Mouse (Mus musculus): Measurements from ENCODE around the gene Llgl1. TPM values are rescaled to one million over a fixed set of nuclear protein-coding genes. Genes with fewer than 3 reads are reported as not detected.

Gene Llgl1
- polyA plus RNA-seq, 1 experiment: 46.8 TPM

DNA sequence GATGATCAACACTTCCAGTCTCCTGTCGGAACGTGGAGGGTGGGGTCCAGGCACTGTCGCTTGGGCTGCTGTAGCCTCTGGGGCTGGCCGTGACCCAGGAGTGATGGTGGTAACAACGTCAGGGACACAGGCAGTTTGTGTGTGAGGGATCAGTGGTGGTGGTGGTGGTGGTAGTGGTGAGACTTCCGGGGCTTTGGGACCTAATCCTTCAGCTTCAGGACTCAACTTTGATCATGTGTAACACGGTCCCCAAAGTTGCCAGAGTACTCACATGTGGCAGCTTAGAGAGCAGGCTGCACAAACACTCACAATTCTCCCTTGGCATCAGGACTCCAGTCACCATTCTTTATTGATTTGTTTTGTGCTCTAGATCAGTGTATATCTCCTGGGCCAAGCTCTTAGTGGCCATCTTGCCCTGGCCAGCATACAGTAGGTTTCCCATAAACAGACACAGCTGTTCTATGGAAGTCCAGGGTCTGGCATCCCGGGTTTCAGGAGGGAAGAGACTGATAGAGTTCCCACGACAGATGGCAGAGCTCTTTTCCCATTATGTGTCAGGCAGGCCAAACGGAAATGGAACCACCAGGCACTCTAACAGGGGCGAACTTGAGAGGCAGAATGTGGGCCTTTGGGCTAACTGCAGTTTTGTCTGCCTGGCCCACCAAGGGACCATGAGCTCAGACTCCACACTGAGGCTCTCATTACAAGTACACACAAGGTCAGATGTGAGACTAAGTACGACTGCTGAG is 28.0 kb downstream of the Llgl1 start:
- Histone ChIP-seq H3ac (ENCODE audit: control insufficient read depth, insufficient read length, low read depth) (peak overlapping the region; percentile 58), H3K36me3 (ENCODE audit: control insufficient read depth, insufficient read depth) (peaks cover 12% of the 10 kb centered on the region), H3K79me2 (ENCODE audit: control insufficient read depth, insufficient read depth) (peaks cover 26% of the 10 kb centered on the region), H3K4me3 (ENCODE audit: insufficient read depth, poor library complexity, severe bottlenecking) (peak overlapping the region; percentile 57), H3K27me3 (ENCODE audit: control insufficient read depth, insufficient read depth, insufficient read length) (no peaks in the 10 kb centered on the region), H3K79me3 (ENCODE audit: low read depth) (peaks cover 15% of the 10 kb centered on the region)
- TF ChIP-seq CEBPB (IDR thresholded peaks at IDR 0.05; ENCODE audit: low read depth) (no peak), MYOG (IDR thresholded peaks at IDR 0.05; ENCODE audit: control insufficient read depth, extremely low read depth, insufficient read length) (no peak), MAX (IDR thresholded peaks at IDR 0.05) (no peak), MYOD1 (IDR thresholded peaks at IDR 0.05; ENCODE audit: control insufficient read depth, insufficient read length, low read depth) (no peak), CTCF (IDR thresholded peaks at IDR 0.05; ENCODE audit: control insufficient read depth, insufficient read depth, insufficient read length) (no peak), FOSL1 (IDR thresholded peaks at IDR 0.05; ENCODE audit: insufficient read depth, low read length, poor library complexity, severe bottlenecking) (no peak), USF1 (IDR thresholded peaks at IDR 0.05; ENCODE audit: low read depth) (no peak)

DNA sequence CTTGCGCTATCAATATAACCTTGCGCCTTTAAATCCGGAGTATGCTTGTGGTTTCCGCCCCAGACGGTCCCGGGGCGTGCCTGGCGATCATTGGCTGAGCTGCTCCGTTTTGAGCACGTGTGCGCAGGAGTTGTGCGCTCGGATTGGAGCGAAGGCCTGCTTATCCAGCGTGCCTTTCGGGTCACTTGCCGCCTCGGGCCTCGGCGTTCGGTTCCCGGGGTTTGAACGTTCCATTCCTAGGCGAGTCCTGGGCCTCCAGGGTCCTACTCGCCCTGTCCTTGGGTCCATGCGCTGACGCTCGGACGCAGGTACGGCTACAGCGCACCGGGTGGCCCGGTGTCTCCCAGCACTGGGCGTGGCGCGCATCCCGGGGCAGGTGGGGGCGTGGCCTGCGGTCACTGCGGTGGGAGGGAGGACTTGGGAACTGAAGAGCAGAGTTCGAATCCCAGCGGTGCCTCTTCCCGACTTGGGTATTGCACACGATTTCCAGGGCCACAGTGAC is 28.8 kb downstream of the Llgl1 start, which contains the start of gene Mief2:
Gene Mief2, plus strand, starts transcription at position 139 of the 502 bp plus-strand sequence.
- H3K79me2 ChIP-seq (ENCODE audit: control insufficient read depth, insufficient read depth): peaks cover 26% of the 10 kb centered on the region
- H3K36me3 ChIP-seq (ENCODE audit: control insufficient read depth, insufficient read depth): peaks cover 11% of the 10 kb centered on the region
- TF ChIP-seq USF1 (IDR thresholded peaks at IDR 0.05; ENCODE audit: low read depth) (peak; percentile 96), MAX (IDR thresholded peaks at IDR 0.05) (peak; percentile 86), CTCF (IDR thresholded peaks at IDR 0.05; ENCODE audit: control insufficient read depth, insufficient read depth, insufficient read length) (no peak)
- H3K79me3 ChIP-seq (ENCODE audit: low read depth): peaks cover 15% of the 10 kb centered on the region
- H3K4me3 ChIP-seq (ENCODE audit: insufficient read depth, poor library complexity, severe bottlenecking): peak within 1 kb of the TSS; percentile 57
- H3ac ChIP-seq (ENCODE audit: control insufficient read depth, insufficient read length, low read depth): peak within 1 kb of the TSS; percentile 86
- H3K27me3 ChIP-seq (ENCODE audit: control insufficient read depth, insufficient read depth, insufficient read length): no peaks in the 10 kb centered on the region

DNA sequence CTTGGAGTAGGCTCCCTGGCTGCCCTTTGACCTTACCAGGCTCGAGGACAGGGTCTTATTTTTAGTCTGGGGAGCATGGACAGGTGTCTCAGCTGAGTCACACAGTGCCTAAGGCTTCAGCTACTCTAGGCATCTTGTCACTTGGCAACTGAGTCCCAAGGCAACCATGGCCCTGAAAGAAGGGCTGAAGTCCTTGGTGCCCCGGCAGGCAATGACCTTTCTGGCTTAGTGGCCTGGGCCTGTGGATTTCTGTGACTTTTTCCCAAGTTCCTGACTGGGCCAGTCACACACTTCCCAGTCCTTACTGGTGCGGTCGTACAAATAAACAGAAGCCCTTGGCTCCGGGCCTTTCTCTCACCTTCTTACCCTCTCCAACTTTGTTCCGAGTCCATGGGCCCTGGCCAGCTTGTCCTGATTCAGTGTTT is 29.7 kb downstream of the Llgl1 start:
- H3K79me3 ChIP-seq (ENCODE audit: low read depth): peaks cover 15% of the 10 kb centered on the region
- TF ChIP-seq FOSL1 (IDR thresholded peaks at IDR 0.05; ENCODE audit: insufficient read depth, low read length, poor library complexity, severe bottlenecking) (no peak), CTCF (IDR thresholded peaks at IDR 0.05; ENCODE audit: control insufficient read depth, insufficient read depth, insufficient read length) (no peak), MAX (IDR thresholded peaks at IDR 0.05) (no peak), CEBPB (IDR thresholded peaks at IDR 0.05; ENCODE audit: low read depth) (no peak), MYOD1 (IDR thresholded peaks at IDR 0.05; ENCODE audit: control insufficient read depth, insufficient read length, low read depth) (no peak), USF1 (IDR thresholded peaks at IDR 0.05; ENCODE audit: low read depth) (no peak), MYOG (IDR thresholded peaks at IDR 0.05; ENCODE audit: control insufficient read depth, extremely low read depth, insufficient read length) (no peak)
- H3ac ChIP-seq (ENCODE audit: control insufficient read depth, insufficient read length, low read depth): peak overlapping the region; percentile 22
- H3K27me3 ChIP-seq (ENCODE audit: control insufficient read depth, insufficient read depth, insufficient read length): no peaks in the 10 kb centered on the region
- peak overlapping the region; percentile 51 for H3K4me3 ChIP-seq (ENCODE audit: insufficient read depth, poor library complexity, severe bottlenecking)
- peaks cover 26% of the 10 kb centered on the region for H3K79me2 ChIP-seq (ENCODE audit: control insufficient read depth, insufficient read depth)
- peaks cover 11% of the 10 kb centered on the region for H3K36me3 ChIP-seq (ENCODE audit: control insufficient read depth, insufficient read depth)

DNA sequence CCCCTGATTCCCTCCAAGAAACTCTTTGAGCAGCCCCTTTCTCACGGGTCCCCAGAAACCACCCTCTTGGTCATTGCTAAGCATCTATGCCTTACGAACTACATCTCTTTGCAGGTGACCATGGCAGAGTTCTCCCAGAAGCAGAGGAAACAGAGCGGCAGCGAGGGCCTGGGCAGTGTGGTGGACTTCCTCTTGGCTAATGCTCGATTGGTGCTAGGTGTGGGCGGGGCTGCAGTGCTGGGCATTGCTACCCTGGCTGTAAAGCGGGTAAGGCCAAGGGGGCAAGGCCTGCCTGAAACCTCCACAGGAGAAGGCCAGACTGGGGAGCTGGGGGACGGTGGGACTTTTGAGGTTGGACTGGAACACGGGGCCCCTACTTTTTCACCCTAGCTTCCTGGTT is 30.6 kb downstream of the Llgl1 start:
- no peak for TF ChIP-seq FOSL1 (IDR thresholded peaks at IDR 0.05; ENCODE audit: insufficient read depth, low read length, poor library complexity, severe bottlenecking)
- no peak for TF ChIP-seq CEBPB (IDR thresholded peaks at IDR 0.05; ENCODE audit: low read depth)
- TF ChIP-seq MAX (IDR thresholded peaks at IDR 0.05): no peak
- no peak for TF ChIP-seq USF1 (IDR thresholded peaks at IDR 0.05; ENCODE audit: low read depth)
- no peak for TF ChIP-seq CTCF (IDR thresholded peaks at IDR 0.05; ENCODE audit: control insufficient read depth, insufficient read depth, insufficient read length)
- TF ChIP-seq MYOG (IDR thresholded peaks at IDR 0.05; ENCODE audit: control insufficient read depth, extremely low read depth, insufficient read length): no peak
- TF ChIP-seq MYOD1 (IDR thresholded peaks at IDR 0.05; ENCODE audit: control insufficient read depth, insufficient read length, low read depth): no peak
- H3K36me3 ChIP-seq (ENCODE audit: control insufficient read depth, insufficient read depth): peaks cover 11% of the 10 kb centered on the region

DNA sequence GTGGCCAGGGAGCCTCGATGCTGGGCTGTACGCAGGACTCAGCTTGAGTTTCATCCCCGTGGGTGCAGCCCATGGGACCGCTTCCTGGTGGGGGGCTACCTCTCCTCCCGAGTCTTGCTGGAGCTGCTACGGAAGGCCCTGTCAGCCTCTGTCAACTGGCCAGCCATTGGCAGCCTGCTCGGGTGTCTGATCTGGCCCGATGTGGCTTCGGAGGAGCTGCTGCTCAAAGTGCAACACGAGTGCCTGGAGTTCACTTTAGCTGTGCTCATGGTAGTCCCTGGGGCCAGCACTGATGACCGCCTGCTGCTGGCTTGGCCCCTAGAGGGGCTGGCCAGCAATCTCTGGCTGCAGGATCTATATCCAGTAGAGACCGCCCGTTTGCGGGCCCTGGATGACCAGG is 31.7 kb downstream of the Llgl1 start:
- TF ChIP-seq FOSL1 (IDR thresholded peaks at IDR 0.05; ENCODE audit: insufficient read depth, low read length, poor library complexity, severe bottlenecking) (no peak), CTCF (IDR thresholded peaks at IDR 0.05; ENCODE audit: control insufficient read depth, insufficient read depth, insufficient read length) (no peak), CEBPB (IDR thresholded peaks at IDR 0.05; ENCODE audit: low read depth) (no peak), MAX (IDR thresholded peaks at IDR 0.05) (no peak), MYOG (IDR thresholded peaks at IDR 0.05; ENCODE audit: control insufficient read depth, extremely low read depth, insufficient read length) (no peak), USF1 (IDR thresholded peaks at IDR 0.05; ENCODE audit: low read depth) (no peak), MYOD1 (IDR thresholded peaks at IDR 0.05; ENCODE audit: control insufficient read depth, insufficient read length, low read depth) (no peak)
- Histone ChIP-seq H3K79me3 (ENCODE audit: low read depth) (peaks cover 3% of the 10 kb centered on the region), H3K36me3 (ENCODE audit: control insufficient read depth, insufficient read depth) (peaks cover 11% of the 10 kb centered on the region), H3K4me3 (ENCODE audit: insufficient read depth, poor library complexity, severe bottlenecking) (no peak overlapping the region), H3K79me2 (ENCODE audit: control insufficient read depth, insufficient read depth) (peaks cover 12% of the 10 kb centered on the region), H3ac (ENCODE audit: control insufficient read depth, insufficient read length, low read depth) (no peak overlapping the region), H3K27me3 (ENCODE audit: control insufficient read depth, insufficient read depth, insufficient read length) (no peaks in the 10 kb centered on the region)

More for the DNA sequence above, 30.6 kb downstream of the Llgl1 start:
- Histone ChIP-seq H3K27me3 (ENCODE audit: control insufficient read depth, insufficient read depth, insufficient read length) (no peaks in the 10 kb centered on the region), H3K79me3 (ENCODE audit: low read depth) (peaks cover 10% of the 10 kb centered on the region), H3ac (ENCODE audit: control insufficient read depth, insufficient read length, low read depth) (no peak overlapping the region), H3K79me2 (ENCODE audit: control insufficient read depth, insufficient read depth) (peaks cover 23% of the 10 kb centered on the region), H3K4me3 (ENCODE audit: insufficient read depth, poor library complexity, severe bottlenecking) (no peak overlapping the region)
